Mouse (Mus musculus) intestine, embryonic 14.5 days (tissue): ENCODE measurements at regions not wholly inside any gene's neighbourhood (a gene's known extent, or its start where the extent isn't known, plus 50 kb on each side); places are given as distances from the start of the nearest gene placed in this dataset.

Experiments
- ATAC-seq: fragments of 200-750 bp; cut with Nextera tagmentation; replicated peaks from 2 replicates; pipeline ENCODE4 v1.8.0; 2017; ENCODE audit warnings: low read depth, moderate number of reproducible peaks, moderate TSS enrichment, moderate library complexity; ENCODE audit not compliant: low FRiP score, low TSS enrichment
- DNase-seq: peaks from one replicate; pipeline ENCODE4 v3.0.0-alpha.2; 2018; ENCODE audit warnings: low spot score
- H3K27ac ChIP-seq: fragments of 300-500 bp; sonication (generic); 2 replicates; pipeline ENCODE4 v1.5.1; 2014; ENCODE audit warnings: low read depth, mild to moderate bottlenecking, control low read depth
- H3K27me3 ChIP-seq: fragments of 300-500 bp; sonication (generic); replicated peaks from 2 replicates; pipeline ENCODE4 v1.6.1; 2014; ENCODE audit warnings: low read length, control low read depth; ENCODE audit not compliant: control insufficient read depth, insufficient read depth
- H3K36me3 ChIP-seq: fragments of 300-500 bp; sonication (generic); 2 replicates; pipeline ENCODE4 v1.6.1; 2014; ENCODE audit warnings: low read length, control low read depth; ENCODE audit not compliant: control insufficient read depth, insufficient read depth
- H3K4me1 ChIP-seq: fragments of 300-500 bp; sonication (generic); replicated peaks from 2 replicates; pipeline ENCODE4 v1.6.1; 2014; ENCODE audit warnings: low read length, control low read depth, mixed read lengths; ENCODE audit not compliant: control insufficient read depth, insufficient read depth
- H3K4me2 ChIP-seq: fragments of 300-500 bp; sonication (generic); 2 replicates; pipeline ENCODE4 v1.6.1; 2014; ENCODE audit warnings: low read length
- H3K4me3 ChIP-seq: fragments of 300-500 bp; sonication (generic); 2 replicates; pipeline ENCODE4 v1.5.1; 2014; ENCODE audit warnings: low read depth, low read length, control low read depth, mixed read lengths
- H3K9ac ChIP-seq: fragments of 300-500 bp; sonication (generic); 2 replicates; pipeline ENCODE4 v1.6.1; 2014; ENCODE audit warnings: mild to moderate bottlenecking, low read length
- H3K9me3 ChIP-seq: fragments of 300-500 bp; sonication (generic); 2 replicates; pipeline ENCODE4 v1.6.1; 2016; ENCODE audit warnings: low read length, control low read depth; ENCODE audit not compliant: control insufficient read depth
- WGBS: fragments of 180-500 bp; shearing (Covaris S2); extraction: QIAGEN DNeasy Blood & Tissue Kit; methylation state at CpG from one replicate; pipeline ENCODE4 v1.1.7; 2014; 5-methylcytosine and 5-hydroxymethylcytosine counted together

DNA sequence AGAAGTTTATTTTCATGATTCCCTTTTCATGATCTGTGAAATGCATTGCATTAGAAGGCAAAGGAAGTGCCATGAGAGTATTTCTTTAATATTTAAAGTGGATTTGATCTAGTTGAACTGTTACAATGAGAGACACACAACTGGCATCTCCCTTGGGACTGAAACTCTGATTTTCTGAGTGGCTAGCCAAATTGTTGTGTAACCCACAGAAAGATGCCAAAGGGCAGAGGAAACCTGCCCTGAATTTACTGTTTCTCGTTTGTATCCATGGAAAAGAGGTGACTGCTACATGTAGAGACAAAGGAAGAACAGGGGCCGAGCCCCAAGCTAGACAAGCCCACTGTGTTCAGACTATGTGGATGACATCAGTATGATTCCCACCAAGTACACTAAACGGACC lies 360.4 kb upstream of the Cited2 start:
- 77% methylated on average over 3 of the region's 3 CpGs for WGBS
- no peak overlapping the region for H3K4me2 ChIP-seq
- DNase-seq (no peak), ATAC-seq (no peak)
- H3K9ac ChIP-seq = no peak overlapping the region
- no peaks in the 10 kb centered on the region for H3K27me3 ChIP-seq
- H3K27ac ChIP-seq = no peak overlapping the region
- H3K4me3 ChIP-seq = no peak overlapping the region
- no peaks in the 10 kb centered on the region for H3K36me3 ChIP-seq
- H3K4me1 ChIP-seq = peaks cover 7% of the 10 kb centered on the region
- no peaks in the 10 kb centered on the region for H3K9me3 ChIP-seq

GRCm38 (mm10) chr10:17366042-17366740 lies 356.8 kb upstream of the Cited2 start:
- Histone ChIP-seq H3K36me3 (no peaks in the 10 kb centered on the region), H3K4me2 (no peak overlapping the region), H3K9me3 (no peaks in the 10 kb centered on the region), H3K27ac (no peak overlapping the region), H3K4me1 (peaks cover 7% of the 10 kb centered on the region), H3K9ac (no peak overlapping the region), H3K4me3 (no peak overlapping the region), H3K27me3 (no peaks in the 10 kb centered on the region)
- no peak for ATAC-seq
- no peak for DNase-seq
- 69% methylated on average over 3 of the region's 3 CpGs for WGBS

- no peak overlapping the region for H3K4me2 ChIP-seq
- H3K4me1 ChIP-seq = peaks cover 7% of the 10 kb centered on the region
- H3K27ac ChIP-seq = no peak overlapping the region
- H3K9me3 ChIP-seq = no peaks in the 10 kb centered on the region
- DNase-seq (no peak), ATAC-seq (no peak)
- H3K36me3 ChIP-seq = no peaks in the 10 kb centered on the region
- 20% methylated on average over 5 of the region's 5 CpGs for WGBS
- no peaks in the 10 kb centered on the region for H3K27me3 ChIP-seq
- H3K4me3 ChIP-seq = no peak overlapping the region
- no peak overlapping the region for H3K9ac ChIP-seq
Observed at GRCm38 (mm10) chr10:17367026-17367425, 356.0 kb upstream of the Cited2 start.

GRCm38 (mm10) chr10:17367430-17367829 lies 355.6 kb upstream of the Cited2 start:
- no peak overlapping the region for H3K4me2 ChIP-seq
- ATAC-seq = no peak
- no peak for DNase-seq

DNA sequence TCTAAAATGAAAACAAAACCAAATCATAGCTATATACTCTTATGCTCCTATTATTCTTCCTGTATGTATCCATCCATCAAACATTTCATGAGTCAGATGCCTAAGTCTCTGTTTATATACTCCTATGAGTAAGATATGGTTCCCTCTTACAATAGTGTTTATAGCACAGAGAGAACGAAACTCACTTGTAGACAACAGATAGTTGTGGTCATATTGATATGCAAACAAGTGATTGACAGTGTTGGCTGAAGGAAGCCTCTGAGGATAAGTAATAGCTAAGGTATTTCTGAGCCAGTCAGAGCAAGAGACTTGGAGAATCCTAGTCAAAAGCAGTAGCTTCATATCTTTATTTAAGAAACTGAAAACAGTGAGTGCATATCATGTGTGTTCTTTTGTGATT lies 354.4 kb upstream of the Cited2 start:
- 82% methylated on average over 1 of the region's 1 CpGs for WGBS
- no peak overlapping the region for H3K9ac ChIP-seq
- no peaks in the 10 kb centered on the region for H3K27me3 ChIP-seq
- H3K4me1 ChIP-seq = peaks cover 7% of the 10 kb centered on the region
- no peak overlapping the region for H3K27ac ChIP-seq
- no peak overlapping the region for H3K4me2 ChIP-seq
- no peak overlapping the region for H3K4me3 ChIP-seq
- no peaks in the 10 kb centered on the region for H3K36me3 ChIP-seq
- ATAC-seq (no peak), DNase-seq (no peak)
- H3K9me3 ChIP-seq = no peaks in the 10 kb centered on the region

More at GRCm38 (mm10) chr10:17367430-17367829, 355.6 kb upstream of the Cited2 start:
- Histone ChIP-seq H3K27ac (no peak overlapping the region), H3K4me3 (no peak overlapping the region), H3K9ac (no peak overlapping the region), H3K9me3 (no peaks in the 10 kb centered on the region), H3K4me1 (peaks cover 7% of the 10 kb centered on the region), H3K36me3 (no peaks in the 10 kb centered on the region), H3K27me3 (no peaks in the 10 kb centered on the region)

DNA sequence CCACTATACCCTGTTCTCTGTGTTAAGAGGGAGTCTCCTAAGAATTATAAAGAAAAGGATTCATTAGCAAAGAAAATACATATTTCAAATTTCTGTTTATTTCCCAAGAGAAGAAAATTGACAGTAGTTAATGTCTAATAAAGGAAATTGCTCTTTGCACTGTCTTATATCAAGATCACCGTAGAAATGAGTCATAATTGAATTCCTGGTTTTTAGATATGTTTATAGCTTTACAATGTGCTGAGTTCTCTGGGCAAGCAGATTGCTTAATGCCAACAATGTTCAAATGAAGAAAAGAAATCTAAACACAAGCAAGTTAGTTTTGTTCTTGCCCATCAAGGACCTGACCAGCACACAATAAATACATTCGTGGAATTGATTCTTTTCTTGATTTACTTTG lies 350.1 kb upstream of the Cited2 start:
- ATAC-seq = no peak
- H3K4me3 ChIP-seq = no peak overlapping the region
- no peak for DNase-seq
- H3K27ac ChIP-seq = no peak overlapping the region
- no peaks in the 10 kb centered on the region for H3K4me1 ChIP-seq
- no peaks in the 10 kb centered on the region for H3K27me3 ChIP-seq
- no peak overlapping the region for H3K4me2 ChIP-seq
- no peak overlapping the region for H3K9ac ChIP-seq
- 68% methylated on average over 2 of the region's 2 CpGs for WGBS
- H3K9me3 ChIP-seq = no peaks in the 10 kb centered on the region
- H3K36me3 ChIP-seq = no peaks in the 10 kb centered on the region

GRCm38 (mm10) chr10:17374047-17374446 lies 349.0 kb upstream of the Cited2 start:
- H3K27ac ChIP-seq = no peak overlapping the region
- no peaks in the 10 kb centered on the region for H3K4me1 ChIP-seq
- ATAC-seq = no peak
- H3K4me3 ChIP-seq = no peak overlapping the region
- WGBS = 48% methylated on average over 2 of the region's 2 CpGs
- H3K9ac ChIP-seq = no peak overlapping the region
- DNase-seq = no peak
- no peaks in the 10 kb centered on the region for H3K9me3 ChIP-seq
- H3K27me3 ChIP-seq = no peaks in the 10 kb centered on the region
- H3K4me2 ChIP-seq = no peak overlapping the region
- H3K36me3 ChIP-seq = no peaks in the 10 kb centered on the region

- 91% methylated on average over 6 of the region's 6 CpGs for WGBS
Observed at GRCm38 (mm10) chr10:17382990-17383389, 340.0 kb upstream of the Cited2 start.

GRCm38 (mm10) chr10:17385181-17385580 lies 337.8 kb upstream of the Cited2 start:
- H3K4me3 ChIP-seq = no peak overlapping the region
- ATAC-seq = no peak
- no peak overlapping the region for H3K4me2 ChIP-seq
- 78% methylated on average over 1 of the region's 1 CpGs for WGBS
- H3K36me3 ChIP-seq = no peaks in the 10 kb centered on the region
- no peaks in the 10 kb centered on the region for H3K4me1 ChIP-seq
- no peak overlapping the region for H3K27ac ChIP-seq
- no peak overlapping the region for H3K9ac ChIP-seq
- H3K9me3 ChIP-seq = no peaks in the 10 kb centered on the region
- H3K27me3 ChIP-seq = no peaks in the 10 kb centered on the region
- DNase-seq = no peak

More at GRCm38 (mm10) chr10:17382990-17383389, 340.0 kb upstream of the Cited2 start:
- H3K4me1 ChIP-seq = no peaks in the 10 kb centered on the region
- H3K4me3 ChIP-seq = no peak overlapping the region
- no peak for ATAC-seq
- no peaks in the 10 kb centered on the region for H3K9me3 ChIP-seq
- H3K4me2 ChIP-seq = no peak overlapping the region
- H3K9ac ChIP-seq = no peak overlapping the region
- H3K27ac ChIP-seq = no peak overlapping the region
- no peaks in the 10 kb centered on the region for H3K27me3 ChIP-seq
- H3K36me3 ChIP-seq = no peaks in the 10 kb centered on the region
- no peak for DNase-seq
